Mouse (Mus musculus) embryonic fibroblast, embryonic 13.5 days (primary cell): ENCODE data around the gene Hhipl1. TPM values are rescaled to one million over a fixed set of nuclear protein-coding genes. Genes with fewer than 3 reads are reported as not detected.

Source experiments
- H3K27ac ChIP-seq: 2 replicates; pipeline ENCODE4 v1.5.1; 2012; ENCODE audit warnings: low read length, control low read depth, inconsistent platforms; ENCODE audit not compliant: insufficient read depth
- H3K4me1 ChIP-seq: 2 replicates; pipeline ENCODE4 v1.6.1; 2011; ENCODE audit warnings: low read length; ENCODE audit not compliant: control insufficient read depth, insufficient read depth
- H3K4me3 ChIP-seq: 2 replicates; pipeline ENCODE4 v1.5.1; 2011; ENCODE audit warnings: mild to moderate bottlenecking, control low read depth, low read length; ENCODE audit not compliant: insufficient read depth
- CTCF ChIP-seq: IDR thresholded peaks from 2 replicates; pipeline ENCODE4 v1.5.1; 2011; ENCODE audit warnings: mild to moderate bottlenecking, control low read depth, low read length, moderate library complexity, borderline replicate concordance; ENCODE audit not compliant: insufficient read depth
- POLR2A ChIP-seq: IDR thresholded peaks from 2 replicates; pipeline ENCODE4 v1.6.1; 2011; ENCODE audit warnings: low read depth, mild to moderate bottlenecking, control low read depth, low read length, moderate library complexity
- polyA plus RNA-seq: library from polyadenylated mRNA; stranded (reverse); fragments of >200 nt; gene quantifications from 2 replicates; pipeline ENCODE4 v1.2.4, GENCODE M21; 2011; ENCODE audit warnings: low read depth; ENCODE audit not compliant: missing spikeins, insufficient read length

The Hhipl1 gene
- polyA plus RNA-seq, 1 experiment: 5.0 TPM

DNA sequence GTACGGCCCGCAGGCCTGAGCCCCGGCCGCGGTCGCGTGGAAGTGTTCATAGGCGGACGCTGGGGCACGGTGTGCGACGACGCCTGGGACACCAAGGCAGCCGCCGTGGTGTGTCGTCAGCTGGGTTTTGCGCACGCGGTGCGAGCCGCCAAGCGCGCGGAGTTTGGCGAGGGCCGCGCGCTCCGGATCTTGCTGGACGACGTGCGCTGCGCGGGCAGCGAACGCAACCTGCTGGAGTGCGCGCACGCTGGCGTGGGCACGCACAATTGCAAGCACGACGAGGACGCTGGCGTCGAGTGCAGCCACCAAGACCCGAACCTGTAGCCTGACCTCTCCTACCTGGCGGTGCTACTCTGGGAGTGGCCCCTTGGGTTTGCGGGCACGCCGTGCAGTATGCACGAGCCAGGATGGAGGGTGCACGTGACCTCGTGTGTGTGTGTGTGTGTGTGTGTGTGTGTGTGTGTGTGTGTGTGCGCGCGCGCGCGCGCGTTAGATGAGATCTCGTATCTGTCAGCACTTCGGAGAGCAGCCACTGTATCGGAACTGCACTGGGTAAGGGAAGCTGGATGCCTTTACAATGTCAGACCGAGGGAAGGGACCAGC, 21.9 kb downstream of the Hhipl1 start:
- H3K4me1 ChIP-seq: no peaks in the 10 kb centered on the region
- no peak for TF ChIP-seq POLR2A
- TF ChIP-seq CTCF: no peak
- H3K4me3 ChIP-seq: no peak overlapping the region
- no peak overlapping the region for H3K27ac ChIP-seq

DNA sequence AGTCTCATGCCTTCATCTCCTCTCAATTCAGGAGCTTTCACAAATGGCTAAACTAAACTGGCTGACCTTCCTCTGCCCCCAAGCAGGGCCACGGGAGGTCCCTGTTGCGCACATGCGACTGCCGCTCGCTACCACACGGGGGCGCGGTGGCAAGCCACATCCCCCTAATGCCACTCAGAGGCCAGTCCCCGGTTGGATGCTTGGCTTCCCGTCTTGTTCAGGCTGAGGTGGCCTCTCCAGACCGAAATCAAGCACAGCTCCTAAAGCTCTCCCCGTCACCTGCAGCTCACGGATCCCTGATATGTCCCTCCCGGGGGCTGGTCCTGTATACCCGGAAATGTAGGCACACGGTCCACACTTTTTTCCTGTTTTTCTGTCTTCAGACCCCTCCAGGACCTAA, 27.0 kb downstream of the Hhipl1 start:
- TF ChIP-seq CTCF (peak; percentile 98), POLR2A (no peak; the same call in 1 of the 2 replicates)
- no peak overlapping the region for H3K27ac ChIP-seq
- H3K4me3 ChIP-seq: peak overlapping the region; percentile 26; the same call in 1 of the 2 replicates
- no peaks in the 10 kb centered on the region; the same call in 1 of the 2 replicates for H3K4me1 ChIP-seq

GRCm38 (mm10) chr12:108333481-108333882, 27.4 kb downstream of the Hhipl1 start:
- Histone ChIP-seq H3K4me3 (peak overlapping the region; percentile 26), H3K27ac (peak overlapping the region; percentile 2; the same call in 1 of the 2 replicates), H3K4me1 (no peaks in the 10 kb centered on the region; the same call in 1 of the 2 replicates)
- TF ChIP-seq CTCF: no peak
- no peak for TF ChIP-seq POLR2A

- peak within 1 kb of the TSS; percentile 2; the same call in 1 of the 2 replicates for H3K27ac ChIP-seq
- TF ChIP-seq POLR2A (peak; percentile 35; the same call in 1 of the 2 replicates), CTCF (no peak)
- no peaks in the 10 kb centered on the region; the same call in 1 of the 2 replicates for H3K4me1 ChIP-seq
- H3K4me3 ChIP-seq: peak within 1 kb of the TSS; percentile 53
Observed at GRCm38 (mm10) chr12:108333895-108334445, 27.9 kb downstream of the Hhipl1 start, which contains the start of gene Cyp46a1. TSS of gene Cyp46a1 (plus strand) at chr12:108334381.

- Histone ChIP-seq H3K27ac (no peak overlapping the region), H3K4me3 (peak overlapping the region; percentile 53), H3K4me1 (no peaks in the 10 kb centered on the region; the same call in 1 of the 2 replicates)
- TF ChIP-seq CTCF: no peak
- TF ChIP-seq POLR2A: no peak
Observed at GRCm38 (mm10) chr12:108334529-108334928, 28.5 kb downstream of the Hhipl1 start.

GRCm38 (mm10) chr12:108338572-108339190, 32.6 kb downstream of the Hhipl1 start:
- no peak for TF ChIP-seq POLR2A
- peak; percentile 38; the same call in 1 of the 2 replicates for TF ChIP-seq CTCF
- H3K4me1 ChIP-seq: no peaks in the 10 kb centered on the region; the same call in 1 of the 2 replicates
- H3K4me3 ChIP-seq: no peak overlapping the region
- H3K27ac ChIP-seq: no peak overlapping the region

DNA sequence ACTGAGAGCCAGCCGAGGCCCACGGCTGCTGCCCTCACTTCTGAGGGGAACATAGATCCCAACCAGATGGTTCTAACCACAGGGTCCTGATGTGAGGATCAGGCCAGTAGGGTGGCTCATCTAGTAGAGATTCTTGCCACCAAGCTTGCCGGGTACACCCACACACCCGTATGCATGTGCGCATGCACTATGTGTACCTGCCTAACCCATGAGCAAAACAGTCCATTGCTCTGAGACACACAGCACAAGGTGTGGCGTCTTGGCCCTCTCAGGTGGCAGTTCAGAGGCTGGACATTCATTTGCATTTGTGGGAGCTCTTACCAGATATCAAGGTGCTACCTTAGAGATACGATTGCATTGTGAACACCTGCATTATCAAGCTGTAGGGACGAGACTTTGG, 42.1 kb downstream of the Hhipl1 start:
- TF ChIP-seq CTCF (no peak), POLR2A (no peak)
- Histone ChIP-seq H3K27ac (no peak overlapping the region), H3K4me3 (no peak overlapping the region), H3K4me1 (no peaks in the 10 kb centered on the region; the same call in 1 of the 2 replicates)

- H3K4me3 ChIP-seq: no peak overlapping the region
- no peak for TF ChIP-seq POLR2A
- TF ChIP-seq CTCF: no peak
Observed at GRCm38 (mm10) chr12:108349026-108349425, 43.0 kb downstream of the Hhipl1 start.

GRCm38 (mm10) chr12:108350931-108351330, 44.9 kb downstream of the Hhipl1 start:
- Histone ChIP-seq H3K4me1 (no peaks in the 10 kb centered on the region; the same call in 1 of the 2 replicates), H3K4me3 (no peak overlapping the region), H3K27ac (no peak overlapping the region)
- no peak for TF ChIP-seq CTCF
- no peak for TF ChIP-seq POLR2A

More at GRCm38 (mm10) chr12:108349026-108349425, 43.0 kb downstream of the Hhipl1 start:
- Histone ChIP-seq H3K27ac (no peak overlapping the region), H3K4me1 (no peaks in the 10 kb centered on the region; the same call in 1 of the 2 replicates)

DNA sequence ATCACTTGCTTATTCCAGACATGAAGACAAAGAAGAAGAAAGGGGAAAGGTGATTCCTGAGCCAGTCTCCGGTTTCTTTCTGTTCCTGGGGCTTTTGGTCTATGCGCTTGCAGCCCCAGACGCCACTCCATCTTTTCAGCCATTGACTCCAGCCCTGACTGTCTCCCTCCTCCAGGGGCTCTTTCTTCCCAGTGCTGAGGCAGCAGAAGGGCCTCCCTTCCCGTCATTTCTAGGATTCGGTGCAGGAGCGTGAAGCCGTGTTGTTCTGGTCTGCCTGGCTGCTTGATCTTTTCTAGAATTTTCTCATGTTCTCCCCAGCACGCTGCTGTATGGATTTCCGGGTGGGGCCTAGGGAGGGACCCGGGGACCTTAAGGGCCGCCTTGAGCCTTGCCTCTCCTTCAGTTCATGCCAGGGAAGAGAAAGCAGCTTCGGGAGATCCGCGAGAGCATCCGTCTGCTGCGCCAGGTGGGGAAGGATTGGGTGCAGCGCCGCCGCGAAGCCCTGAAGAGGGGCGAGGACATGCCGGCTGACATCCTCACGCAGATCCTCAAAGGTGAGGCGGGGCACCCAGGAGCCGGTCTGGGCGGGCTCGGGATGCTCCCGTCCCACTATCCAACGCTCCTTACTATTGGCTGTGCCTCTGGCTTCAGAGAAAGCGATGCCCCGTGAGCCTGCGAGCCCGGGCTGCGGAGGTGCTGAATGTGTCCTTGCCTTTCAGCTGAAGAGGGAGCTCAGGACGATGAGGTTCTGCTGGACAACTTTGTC, 46.5 kb downstream of the Hhipl1 start:
- no peak overlapping the region for H3K27ac ChIP-seq
- H3K4me3 ChIP-seq: 0 out of 2 replicates have a peak overlapping the region, but pooled peaks have one; percentile 6
- no peaks in the 10 kb centered on the region; the same call in 1 of the 2 replicates for H3K4me1 ChIP-seq
- TF ChIP-seq POLR2A (no peak), CTCF (no peak)
